Mouse (Mus musculus): ENCODE measurements around the gene Barhl1. TPM values are rescaled to one million over a fixed set of nuclear protein-coding genes. Genes with fewer than 3 reads are reported as not detected.

Barhl1 gene
- polyA plus RNA-seq, 1 experiment from 2014 or later: 0.08 TPM

DNA sequence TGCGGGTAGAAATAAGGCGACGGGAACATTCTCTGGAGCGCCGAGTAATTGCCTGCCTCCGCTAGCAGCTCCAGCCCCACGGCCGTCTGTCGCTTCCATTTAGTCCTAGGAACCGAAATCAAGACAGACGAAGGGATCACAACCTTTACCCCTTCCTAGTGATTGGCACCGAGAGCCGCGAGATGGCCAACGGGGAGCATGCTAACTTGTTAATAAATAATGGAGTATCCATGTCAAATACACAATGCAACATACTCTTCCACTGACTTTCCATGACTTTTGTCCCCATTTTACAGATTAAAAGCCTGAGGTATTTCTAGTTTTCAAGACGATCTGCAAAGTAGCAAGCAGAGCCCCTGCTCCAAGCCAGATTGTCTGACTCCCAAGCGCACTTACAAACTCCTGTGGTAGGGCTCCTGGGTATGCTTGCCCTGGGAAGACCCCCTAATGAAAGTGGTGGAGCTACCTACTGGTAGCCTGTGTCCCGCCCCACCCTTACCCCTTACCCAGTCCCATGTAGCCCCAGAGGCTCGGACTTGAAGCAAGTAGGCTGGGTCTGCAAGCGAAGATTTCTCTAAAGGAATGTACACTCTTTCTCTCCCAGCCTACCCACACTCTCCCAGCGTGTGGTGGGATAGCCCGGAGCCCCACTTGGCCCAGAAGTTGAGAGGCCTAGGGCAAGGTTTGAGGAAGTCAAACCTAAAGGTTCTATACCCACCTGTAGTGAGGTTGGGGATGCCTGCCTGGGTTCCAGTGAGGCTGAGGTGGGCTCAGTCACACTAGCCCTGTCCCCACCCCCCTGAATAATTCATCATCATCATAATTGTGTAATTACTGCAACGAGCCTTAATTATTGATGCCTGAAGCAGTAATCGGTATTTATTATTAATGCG is 6.4 kb downstream of the Barhl1 start:
- peaks cover 14% of the 10 kb centered on the region for H3K36me3 ChIP-seq
- H3K4me1 ChIP-seq: peaks cover 23% of the 10 kb centered on the region
- H3K9me3 ChIP-seq: no peaks in the 10 kb centered on the region
- H3K4me3 ChIP-seq: no peak overlapping the region
- 4% methylated on average over 25 of the region's 25 CpGs for WGBS
- H3K27ac ChIP-seq: no peak overlapping the region
- H3K27me3 ChIP-seq: peaks cover 94% of the 10 kb centered on the region
- no peak for ATAC-seq (ENCODE audit: insufficient number of reproducible peaks, low FRiP score, low TSS enrichment, low read depth)
- H3K4me2 ChIP-seq: no peak overlapping the region
- no peak overlapping the region for H3K9ac ChIP-seq

DNA sequence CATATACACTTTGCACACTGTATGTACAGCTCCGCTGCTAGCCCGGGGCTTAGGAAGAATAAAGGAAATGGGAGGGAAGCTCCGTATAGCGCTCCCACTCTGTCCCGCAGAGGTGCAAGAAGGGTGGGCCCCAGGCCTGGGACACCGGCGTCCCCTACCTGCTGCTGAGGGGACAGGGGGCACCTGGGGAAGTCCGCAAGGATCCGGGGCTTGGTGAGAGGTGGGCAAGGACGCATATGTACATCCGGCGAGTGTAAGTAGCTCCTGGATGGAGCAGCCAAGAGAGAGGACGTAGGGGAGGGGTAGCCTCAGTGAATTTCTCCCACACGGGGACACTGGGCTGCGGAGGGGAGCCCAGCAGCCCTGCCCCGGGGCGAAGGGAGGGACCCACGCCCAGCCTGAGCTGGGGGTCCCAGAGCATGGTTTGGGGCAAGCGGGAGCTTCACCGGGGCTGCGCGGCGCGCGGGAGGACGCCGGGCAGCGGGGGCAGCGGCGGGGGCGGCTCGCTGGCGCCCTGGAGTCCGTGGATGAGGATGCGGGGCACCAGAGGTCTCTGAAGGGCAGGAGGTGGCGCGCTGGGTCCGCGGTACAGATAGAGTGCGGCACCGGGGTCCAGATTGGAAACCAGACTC is 7.2 kb downstream of the Barhl1 start:
- no peaks in the 10 kb centered on the region for H3K9me3 ChIP-seq
- H3K27me3 ChIP-seq: peaks cover 86% of the 10 kb centered on the region
- 0 out of 2 replicates have a peak overlapping the region, but pooled peaks have one; percentile 2 for H3K4me2 ChIP-seq
- no peak overlapping the region for H3K27ac ChIP-seq
- H3K4me1 ChIP-seq: peaks cover 23% of the 10 kb centered on the region
- WGBS: under 1% methylated on average over 41 of the region's 41 CpGs
- no peak for ATAC-seq (ENCODE audit: insufficient number of reproducible peaks, low FRiP score, low TSS enrichment, low read depth)
- H3K4me3 ChIP-seq: peak overlapping the region; percentile 7
- peaks cover 22% of the 10 kb centered on the region for H3K36me3 ChIP-seq
- H3K9ac ChIP-seq: no peak overlapping the region

DNA sequence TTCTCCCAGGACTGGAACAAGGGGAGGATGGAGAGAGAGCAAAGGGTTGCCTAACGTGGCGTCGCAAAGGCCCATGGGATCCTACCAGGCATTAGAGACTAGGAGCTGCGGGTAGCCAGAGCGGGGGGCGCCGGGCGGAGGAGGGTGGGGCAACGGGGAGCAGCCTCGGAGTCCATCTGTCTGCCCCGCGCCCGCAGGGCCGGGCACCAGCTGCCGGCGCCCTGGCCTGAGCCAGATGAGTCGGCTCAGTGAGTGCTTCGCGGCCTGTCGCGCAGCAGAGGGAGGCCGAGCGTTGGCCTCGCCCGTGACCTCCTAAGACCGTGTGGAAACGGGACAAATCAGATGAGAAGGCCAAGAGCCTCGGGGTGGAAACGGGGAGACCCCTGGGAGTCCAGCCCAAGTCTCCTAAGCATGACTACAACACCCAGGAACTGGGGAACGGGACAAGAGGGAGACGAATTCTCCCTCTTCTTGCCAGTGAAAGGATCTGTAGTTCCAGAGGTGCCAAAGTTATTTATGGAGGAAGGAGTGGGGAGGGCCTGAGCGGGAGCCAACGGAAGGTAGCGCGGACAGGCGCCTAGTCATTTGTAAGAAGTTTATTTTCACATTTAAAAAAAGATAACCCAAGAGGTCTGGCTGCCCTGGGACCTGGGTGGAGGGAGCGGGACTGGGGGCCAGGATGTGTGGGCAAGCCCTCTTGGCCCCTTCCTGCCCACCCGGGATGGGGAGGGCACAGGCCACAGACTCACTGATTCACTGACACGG is 7.9 kb downstream of the Barhl1 start:
- H3K27me3 ChIP-seq: peaks cover 79% of the 10 kb centered on the region
- ATAC-seq (ENCODE audit: insufficient number of reproducible peaks, low FRiP score, low TSS enrichment, low read depth): no peak
- peaks cover 28% of the 10 kb centered on the region for H3K36me3 ChIP-seq
- under 1% methylated on average over 39 of the region's 39 CpGs for WGBS
- H3K4me3 ChIP-seq: peak overlapping the region; percentile 19
- no peak overlapping the region for H3K27ac ChIP-seq
- no peaks in the 10 kb centered on the region for H3K9me3 ChIP-seq
- H3K9ac ChIP-seq: no peak overlapping the region
- peak overlapping the region; percentile 34 for H3K4me2 ChIP-seq
- H3K4me1 ChIP-seq: peaks cover 23% of the 10 kb centered on the region

DNA sequence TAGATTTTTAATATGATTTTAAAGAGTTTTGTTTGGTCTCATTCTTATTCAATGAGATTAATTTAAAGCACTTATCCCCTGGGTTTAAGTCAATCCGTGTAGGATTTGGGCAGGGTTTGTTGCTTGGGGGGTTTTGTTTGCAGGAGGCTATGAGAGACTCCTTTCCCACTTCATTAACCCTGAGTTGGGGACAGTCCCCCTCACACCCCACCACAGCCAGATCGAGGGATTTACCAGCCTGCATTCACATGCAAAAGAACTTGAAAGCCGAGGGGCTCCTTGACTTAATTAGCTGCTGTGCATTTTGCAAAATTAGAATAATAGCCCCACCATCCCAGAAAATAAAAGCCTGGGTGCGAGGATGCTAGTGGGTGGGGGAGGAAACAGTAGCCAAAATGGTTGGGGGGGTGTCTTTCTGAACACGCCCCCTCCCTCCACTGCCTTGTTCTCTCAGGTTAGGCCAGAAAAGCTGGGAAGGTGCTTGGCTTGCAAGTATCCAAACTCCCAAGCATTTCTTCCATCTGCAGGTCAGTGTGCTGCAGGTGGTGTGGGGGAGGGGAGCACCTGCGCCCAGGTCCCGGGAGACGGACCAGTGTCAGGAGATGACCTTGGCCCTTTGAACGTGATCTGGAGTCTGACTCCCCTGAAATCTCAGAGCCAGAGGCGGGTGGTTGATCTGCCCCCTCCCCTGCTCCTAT is 8.6 kb downstream of the Barhl1 start:
- H3K4me2 ChIP-seq: peak overlapping the region; percentile 34; the same call in 1 of the 2 replicates
- peak overlapping the region; percentile 19; the same call in 1 of the 2 replicates for H3K4me3 ChIP-seq
- no peak for ATAC-seq (ENCODE audit: insufficient number of reproducible peaks, low FRiP score, low TSS enrichment, low read depth)
- no peak overlapping the region for H3K9ac ChIP-seq
- WGBS: 5% methylated on average over 10 of the region's 10 CpGs
- H3K4me1 ChIP-seq: peaks cover 23% of the 10 kb centered on the region
- H3K9me3 ChIP-seq: no peaks in the 10 kb centered on the region
- peaks cover 28% of the 10 kb centered on the region for H3K36me3 ChIP-seq
- H3K27ac ChIP-seq: no peak overlapping the region
- H3K27me3 ChIP-seq: peaks cover 72% of the 10 kb centered on the region

DNA sequence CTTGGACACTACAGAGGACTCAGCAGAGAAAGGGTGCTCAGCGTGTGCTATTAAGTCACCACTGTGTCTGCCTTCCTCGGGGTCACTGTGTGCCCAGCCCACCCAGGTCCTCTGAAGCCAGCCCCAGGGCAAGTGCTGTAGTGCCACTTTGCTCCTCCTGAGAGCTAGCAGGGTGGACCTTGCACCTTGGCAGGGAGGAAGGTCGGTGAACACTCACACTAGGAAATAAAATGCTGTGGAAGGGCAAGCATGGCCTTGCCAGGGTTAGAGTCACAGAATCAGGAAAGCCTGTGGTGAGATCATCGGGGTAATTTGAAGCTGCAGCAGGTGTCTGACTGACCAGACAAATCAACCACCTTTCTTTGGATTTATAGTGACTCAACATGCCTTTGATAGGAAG is 10.9 kb downstream of the Barhl1 start:
- no peak for ATAC-seq (ENCODE audit: insufficient number of reproducible peaks, low FRiP score, low TSS enrichment, low read depth)
- no peak overlapping the region for H3K4me3 ChIP-seq
- peaks cover 49% of the 10 kb centered on the region for H3K27me3 ChIP-seq
- H3K9ac ChIP-seq: no peak overlapping the region
- H3K36me3 ChIP-seq: peaks cover 34% of the 10 kb centered on the region
- H3K9me3 ChIP-seq: no peaks in the 10 kb centered on the region
- H3K4me1 ChIP-seq: peaks cover 17% of the 10 kb centered on the region
- no peak overlapping the region for H3K27ac ChIP-seq
- no peak overlapping the region for H3K4me2 ChIP-seq
- 62% methylated on average over 4 of the region's 4 CpGs for WGBS

DNA sequence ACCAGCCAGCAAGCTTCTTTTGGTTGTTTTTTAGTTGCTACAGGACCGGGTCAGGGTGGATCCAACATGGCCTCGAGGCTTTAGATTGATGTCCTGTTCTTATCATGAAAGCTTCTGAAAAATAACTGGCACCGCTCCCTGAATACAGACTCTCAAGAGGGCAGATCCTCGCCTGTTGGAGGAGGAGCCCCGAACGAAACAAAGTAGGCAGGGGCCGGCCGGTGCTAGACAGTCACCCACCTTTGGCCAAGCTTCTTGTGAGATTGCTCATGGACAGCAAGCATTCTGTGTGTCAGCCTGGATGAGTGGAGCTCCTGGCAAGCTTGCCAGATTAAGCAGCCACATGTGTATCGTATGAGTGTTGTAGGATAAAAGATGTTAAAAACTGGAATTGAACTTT is 11.7 kb downstream of the Barhl1 start:
- Histone ChIP-seq H3K27ac (no peak overlapping the region), H3K9ac (no peak overlapping the region), H3K27me3 (peaks cover 41% of the 10 kb centered on the region), H3K4me1 (peaks cover 17% of the 10 kb centered on the region), H3K9me3 (no peaks in the 10 kb centered on the region), H3K4me3 (no peak overlapping the region), H3K36me3 (peaks cover 37% of the 10 kb centered on the region), H3K4me2 (no peak overlapping the region)
- no peak for ATAC-seq (ENCODE audit: insufficient number of reproducible peaks, low FRiP score, low TSS enrichment, low read depth)
- WGBS: 88% methylated on average over 9 of the region's 9 CpGs

DNA sequence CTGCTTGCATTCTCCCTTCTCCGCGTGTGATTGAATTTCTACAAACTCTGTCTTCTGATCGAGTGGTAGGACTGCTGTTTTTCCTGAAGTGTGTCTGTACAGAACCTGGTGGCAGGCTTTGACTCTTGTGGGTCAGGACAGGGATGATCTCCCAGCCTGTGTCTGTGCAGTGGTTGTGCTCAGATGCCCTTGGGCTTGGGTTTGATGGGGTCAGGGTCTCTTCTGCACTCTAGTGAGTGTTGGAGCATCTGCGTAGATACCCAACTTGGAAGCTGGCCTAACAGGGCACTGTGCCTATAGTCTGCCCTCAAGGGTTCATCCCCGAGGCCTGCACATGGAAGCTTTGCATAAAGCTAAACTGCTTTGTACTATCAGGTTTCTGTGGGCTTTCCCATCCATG is 12.6 kb downstream of the Barhl1 start:
- Histone ChIP-seq H3K4me2 (no peak overlapping the region), H3K27ac (no peak overlapping the region), H3K4me3 (no peak overlapping the region), H3K36me3 (peaks cover 43% of the 10 kb centered on the region), H3K4me1 (peaks cover 10% of the 10 kb centered on the region), H3K9ac (no peak overlapping the region), H3K9me3 (no peaks in the 10 kb centered on the region), H3K27me3 (peaks cover 32% of the 10 kb centered on the region)
- 90% methylated on average over 5 of the region's 5 CpGs for WGBS
- ATAC-seq (ENCODE audit: insufficient number of reproducible peaks, low FRiP score, low TSS enrichment, low read depth): no peak

DNA sequence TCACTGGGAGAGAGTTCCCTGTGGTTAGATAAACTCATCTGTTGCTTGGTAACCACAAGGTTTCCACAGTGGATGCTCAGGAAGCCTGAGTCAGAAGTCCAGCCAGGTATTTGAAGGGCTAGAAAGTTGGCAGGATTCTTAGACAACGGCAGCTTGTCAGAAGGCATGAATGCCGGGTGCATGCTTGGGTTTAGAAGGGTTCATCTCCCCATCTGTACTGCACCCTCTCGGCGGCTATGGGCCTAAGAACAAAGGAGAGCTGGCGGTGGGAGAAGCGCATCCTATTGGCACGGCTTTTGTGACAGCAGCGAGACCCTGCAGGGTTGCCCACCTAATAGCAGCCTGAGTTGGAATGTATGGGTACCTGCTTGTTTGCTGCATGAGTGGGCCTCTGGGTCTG is 14.2 kb downstream of the Barhl1 start:
- Histone ChIP-seq H3K4me1 (no peaks in the 10 kb centered on the region), H3K4me2 (no peak overlapping the region), H3K9ac (no peak overlapping the region), H3K4me3 (no peak overlapping the region), H3K27me3 (peaks cover 16% of the 10 kb centered on the region), H3K9me3 (no peaks in the 10 kb centered on the region), H3K36me3 (peaks cover 58% of the 10 kb centered on the region), H3K27ac (no peak overlapping the region)
- no peak for ATAC-seq (ENCODE audit: insufficient number of reproducible peaks, low FRiP score, low TSS enrichment, low read depth)
- WGBS: 89% methylated on average over 8 of the region's 8 CpGs

DNA sequence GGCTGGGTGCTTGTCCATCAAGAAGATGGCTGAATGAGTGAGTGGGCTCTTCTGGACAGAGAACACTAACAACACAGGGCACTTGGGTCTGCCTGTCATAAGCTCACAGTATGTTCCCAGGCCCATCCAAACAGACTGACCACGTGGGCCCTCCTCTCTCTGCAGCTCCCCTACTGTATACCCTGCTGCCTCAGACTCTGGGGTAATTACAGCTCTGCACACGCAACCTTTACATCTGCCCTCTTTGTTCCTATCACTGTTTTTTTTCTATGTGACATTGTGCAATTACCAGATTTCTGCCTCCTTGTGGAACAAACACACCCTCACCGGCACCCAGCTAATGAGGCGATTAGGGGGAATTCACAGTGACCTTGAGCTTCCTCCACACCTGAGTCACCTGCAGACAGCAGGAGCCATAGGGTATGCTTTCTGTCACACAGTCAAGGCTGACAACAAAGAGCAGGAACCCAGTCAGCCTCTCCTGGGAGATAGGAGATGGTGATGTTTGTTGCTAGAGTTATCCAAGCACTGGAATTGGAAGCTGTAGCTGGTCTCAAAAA is 19.0 kb downstream of the Barhl1 start:
- H3K36me3 ChIP-seq: peaks cover 70% of the 10 kb centered on the region
- H3K4me1 ChIP-seq: no peaks in the 10 kb centered on the region
- H3K27ac ChIP-seq: no peak overlapping the region
- no peak for ATAC-seq (ENCODE audit: insufficient number of reproducible peaks, low FRiP score, low TSS enrichment, low read depth)
- H3K9me3 ChIP-seq: no peaks in the 10 kb centered on the region
- H3K4me3 ChIP-seq: no peak overlapping the region
- 75% methylated on average over 4 of the region's 4 CpGs for WGBS
- H3K4me2 ChIP-seq: no peak overlapping the region
- no peak overlapping the region for H3K9ac ChIP-seq
- H3K27me3 ChIP-seq: no peaks in the 10 kb centered on the region

DNA sequence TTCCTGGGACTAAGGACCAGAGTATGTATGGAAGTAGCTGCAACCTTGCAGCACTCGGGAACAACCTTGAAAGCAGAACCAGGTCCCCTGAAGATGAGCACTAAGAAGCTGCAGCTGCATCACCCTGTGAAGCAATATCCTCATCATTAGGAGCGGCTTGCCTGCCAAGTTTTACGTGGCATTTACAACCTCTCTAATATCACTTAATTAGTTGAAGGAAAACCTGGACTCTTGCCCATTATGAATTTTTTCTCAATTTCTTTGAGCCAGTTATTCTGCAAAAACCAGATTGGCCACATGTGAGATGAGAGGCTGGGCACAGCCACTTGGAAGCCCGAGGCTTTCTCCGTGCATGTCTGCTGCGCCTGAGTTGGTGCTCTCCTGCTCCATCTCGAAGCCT is 20.6 kb downstream of the Barhl1 start:
- no peak for ATAC-seq (ENCODE audit: insufficient number of reproducible peaks, low FRiP score, low TSS enrichment, low read depth)
- no peaks in the 10 kb centered on the region for H3K27me3 ChIP-seq
- H3K27ac ChIP-seq: no peak overlapping the region
- H3K9me3 ChIP-seq: no peaks in the 10 kb centered on the region
- no peak overlapping the region for H3K4me3 ChIP-seq
- no peak overlapping the region for H3K9ac ChIP-seq
- 58% methylated on average over 7 of the region's 7 CpGs for WGBS
- peaks cover 78% of the 10 kb centered on the region for H3K36me3 ChIP-seq
- H3K4me2 ChIP-seq: no peak overlapping the region
- H3K4me1 ChIP-seq: no peaks in the 10 kb centered on the region

DNA sequence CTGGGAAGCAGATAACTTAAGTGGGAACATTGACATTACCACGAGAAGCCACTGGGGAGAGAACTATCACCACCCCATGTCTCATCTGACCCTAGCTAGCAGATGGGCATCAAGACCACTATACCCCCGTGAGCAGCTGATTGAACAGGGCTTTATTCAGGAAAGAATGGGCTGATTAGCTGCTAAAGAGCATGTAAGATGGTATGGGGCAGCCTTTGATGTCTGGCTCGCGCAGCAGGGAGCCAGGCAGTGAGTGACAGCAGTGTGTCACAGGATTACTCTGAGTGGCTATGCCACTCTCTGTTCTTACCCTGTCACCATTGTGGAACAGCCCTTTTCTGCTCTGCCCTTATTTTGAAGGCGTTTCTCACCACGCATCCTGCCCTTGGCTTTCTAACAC is 22.9 kb downstream of the Barhl1 start:
- 71% methylated on average over 6 of the region's 6 CpGs for WGBS
- Histone ChIP-seq H3K27me3 (no peaks in the 10 kb centered on the region), H3K36me3 (peaks cover 78% of the 10 kb centered on the region), H3K4me1 (no peaks in the 10 kb centered on the region), H3K9me3 (no peaks in the 10 kb centered on the region), H3K4me2 (no peak overlapping the region), H3K9ac (no peak overlapping the region), H3K4me3 (no peak overlapping the region), H3K27ac (no peak overlapping the region)
- ATAC-seq (ENCODE audit: insufficient number of reproducible peaks, low FRiP score, low TSS enrichment, low read depth): no peak
